Mouse (Mus musculus) heart, postnatal 10 days (tissue): ENCODE data around the gene Vwa3b. TPM values are rescaled to one million over a fixed set of nuclear protein-coding genes. Genes with fewer than 3 reads are reported as not detected.

Experiments used
- DNase-seq, 2 experiments: peaks; one replicate each; pipeline ENCODE4 v3.0.0; 2021
- intact Hi-C: fragments of 180-260 bp; cut with DNase I; formaldehyde crosslinking; loops from one replicate; pipeline ENCODE4 v1.15.1; 2025
- total RNA-seq, 2 experiments: library from RNA; stranded (reverse); gene quantifications; 2 replicates each; pipeline ENCODE4 v1.2.3; 2021

The Vwa3b gene
- total RNA-seq, result under 1 TPM; 0.57 to 0.77 TPM

GRCm38 (mm10) chr1:37025962-37026686, at the start of gene Vwa3b:
Gene Vwa3b, plus strand, starts transcription at chr1:37026596.
- intact Hi-C loops, result no loop called here
- no peak for DNase-seq

GRCm38 (mm10) chr1:36976770-36977169, 49.6 kb upstream of the Vwa3b start:
- intact Hi-C loops, result no loop called here
- no peak for DNase-seq

GRCm38 (mm10) chr1:36982191-36982961, 44.0 kb upstream of the Vwa3b start:
- no peak for DNase-seq
- intact Hi-C loops, result no loop called here

GRCm38 (mm10) chr1:36983754-36984153, 42.6 kb upstream of the Vwa3b start:
- DNase-seq, result no peak
- intact Hi-C loops, result no loop called here

- intact Hi-C loops, result no loop called here
- DNase-seq, result no peak
Measured at GRCm38 (mm10) chr1:36984406-36984805, 42.0 kb upstream of the Vwa3b start.

- intact Hi-C loops, result no loop called here
- no peak for DNase-seq
Measured at GRCm38 (mm10) chr1:36985896-36986295, 40.5 kb upstream of the Vwa3b start.

GRCm38 (mm10) chr1:36986396-36987160, 39.8 kb upstream of the Vwa3b start:
- intact Hi-C loops, result no loop called here
- DNase-seq, result no peak

GRCm38 (mm10) chr1:36987172-36988148, 38.9 kb upstream of the Vwa3b start:
- intact Hi-C loops, result no loop called here

GRCm38 (mm10) chr1:36988161-36988560, 38.2 kb upstream of the Vwa3b start:
- no peak for DNase-seq
- intact Hi-C loops, result no loop called here

More at GRCm38 (mm10) chr1:36987172-36988148, 38.9 kb upstream of the Vwa3b start:
- no peak for DNase-seq

GRCm38 (mm10) chr1:36988561-36988960, 37.8 kb upstream of the Vwa3b start:
- DNase-seq, result no peak
- intact Hi-C loops, result no loop called here

- DNase-seq, result no peak
- intact Hi-C loops, result no loop called here
Measured at GRCm38 (mm10) chr1:36994296-36994695, 32.1 kb upstream of the Vwa3b start.

- DNase-seq, result peak in 1 of 2 experiments; percentile 18
- intact Hi-C loops, result loop anchor here (5.0 kb wide), 1 partner anchor 53 kb away; the partner anchor contains the start of gene Tmem131
Measured at GRCm38 (mm10) chr1:36995760-36996159, 30.6 kb upstream of the Vwa3b start.

- peak; percentile 75 to 80 for DNase-seq
- intact Hi-C loops, result loop anchor here (5.0 kb wide), 1 partner anchor 54 kb away; the partner anchor contains the start of gene Tmem131
Measured at GRCm38 (mm10) chr1:36996561-36997213, 29.7 kb upstream of the Vwa3b start.

GRCm38 (mm10) chr1:37000307-37000706, 26.1 kb upstream of the Vwa3b start:
- intact Hi-C loops, result no loop called here
- no peak for DNase-seq

- DNase-seq, result no peak
- intact Hi-C loops, result no loop called here
Measured at GRCm38 (mm10) chr1:37001636-37002315, 24.6 kb upstream of the Vwa3b start.

GRCm38 (mm10) chr1:37002316-37003008, 23.9 kb upstream of the Vwa3b start:
- intact Hi-C loops, result no loop called here
- no peak for DNase-seq

- intact Hi-C loops, result no loop called here
- no peak for DNase-seq
Measured at GRCm38 (mm10) chr1:37004533-37004932, 21.9 kb upstream of the Vwa3b start.

- intact Hi-C loops, result no loop called here
- no peak for DNase-seq
Measured at GRCm38 (mm10) chr1:37005036-37005435, 21.4 kb upstream of the Vwa3b start.
